Mouse (Mus musculus): ENCODE measurements at regions not wholly inside any gene's neighbourhood (a gene's known extent, or its start where the extent isn't known, plus 50 kb on each side); places are given as distances from the start of the nearest gene placed in this dataset.

DNA sequence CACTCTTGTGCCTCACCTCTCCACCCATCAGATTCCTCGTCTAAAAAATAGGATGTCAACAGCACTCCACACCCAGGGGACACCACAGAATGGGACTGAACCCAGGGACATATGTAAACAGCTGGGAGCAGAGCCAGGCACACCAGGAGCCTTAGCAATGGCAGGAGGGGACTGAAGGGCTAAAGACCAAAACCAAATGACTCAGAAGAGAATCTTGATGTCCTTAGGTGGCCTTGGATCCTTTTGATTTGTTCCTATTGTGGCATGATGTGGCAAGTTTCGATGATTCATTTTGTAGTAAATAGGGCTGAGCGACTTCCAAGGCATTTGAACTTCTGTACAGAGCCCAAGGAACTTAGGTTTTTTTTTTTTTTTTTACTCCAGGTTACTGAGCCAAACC, 233.4 kb downstream of the Snx10 start:
- no peak for TF ChIP-seq CTCF (IDR thresholded peaks at IDR 0.05; ENCODE audit: low read depth)
- TF ChIP-seq EP300 (IDR thresholded peaks at IDR 0.05; ENCODE audit: low read depth): no peak
